Mouse (Mus musculus): ENCODE measurements around the gene Wdr73. TPM values are rescaled to one million over a fixed set of nuclear protein-coding genes. Genes with fewer than 3 reads are reported as not detected.

The Wdr73 gene
- polyA plus RNA-seq, 1 experiment from 2014 or later = 19.9 TPM

- peaks cover 6% of the 10 kb centered on the region; the same call in 1 of the 2 replicates for H3K4me1 ChIP-seq (replicated peaks)
- H3K9me3 ChIP-seq (replicated peaks) = 0 out of 2 replicates have a peak, but pooled peaks cover 2% of the 10 kb centered on the region
- 89% methylated on average over 3 of the region's 3 CpGs for WGBS
- no peaks in the 10 kb centered on the region for H3K36me3 ChIP-seq
- ATAC-seq (ENCODE audit: insufficient number of reproducible peaks, low FRiP score) = no peak
- H3K27me3 ChIP-seq (replicated peaks) = no peaks in the 10 kb centered on the region
- no peak overlapping the region for H3K9ac ChIP-seq
- no peak overlapping the region for H3K4me3 ChIP-seq
- H3K27ac ChIP-seq (ENCODE audit: poor library complexity, severe bottlenecking) = no peak overlapping the region
- H3K4me2 ChIP-seq = no peak overlapping the region
These were observed 47.9 kb downstream of the Wdr73 start for GRCm38 (mm10) chr7:80853218-80853617.

- 0 out of 2 replicates have a peak, but pooled peaks cover 2% of the 10 kb centered on the region for H3K9me3 ChIP-seq (replicated peaks)
- H3K27ac ChIP-seq (ENCODE audit: poor library complexity, severe bottlenecking) = no peak overlapping the region
- H3K27me3 ChIP-seq (replicated peaks) = no peaks in the 10 kb centered on the region
- H3K4me3 ChIP-seq = no peak overlapping the region
- WGBS = 82% methylated on average over 5 of the region's 5 CpGs
- no peaks in the 10 kb centered on the region for H3K36me3 ChIP-seq
- peaks cover 6% of the 10 kb centered on the region; the same call in 1 of the 2 replicates for H3K4me1 ChIP-seq (replicated peaks)
- no peak overlapping the region for H3K4me2 ChIP-seq
- ATAC-seq (ENCODE audit: insufficient number of reproducible peaks, low FRiP score) = no peak
- no peak overlapping the region for H3K9ac ChIP-seq
These were observed 50.5 kb downstream of the Wdr73 start for GRCm38 (mm10) chr7:80850520-80850919.

GRCm38 (mm10) chr7:80849710-80850109 lies 51.4 kb downstream of the Wdr73 start:
- WGBS = 15% methylated on average over 4 of the region's 4 CpGs
- Histone ChIP-seq H3K4me2 (peak overlapping the region; percentile 41), H3K9ac (no peak overlapping the region), H3K9me3 (replicated peaks) (0 out of 2 replicates have a peak, but pooled peaks cover 2% of the 10 kb centered on the region), H3K36me3 (no peaks in the 10 kb centered on the region), H3K4me3 (no peak overlapping the region), H3K27ac (ENCODE audit: poor library complexity, severe bottlenecking) (no peak overlapping the region), H3K4me1 (replicated peaks) (peaks cover 6% of the 10 kb centered on the region; the same call in 1 of the 2 replicates), H3K27me3 (replicated peaks) (no peaks in the 10 kb centered on the region)
- ATAC-seq (ENCODE audit: insufficient number of reproducible peaks, low FRiP score) = 0 out of 2 replicates have a peak, but pooled peaks have one; percentile 48

GRCm38 (mm10) chr7:80849267-80849666 lies 51.8 kb downstream of the Wdr73 start:
- H3K9ac ChIP-seq = no peak overlapping the region
- 0 out of 2 replicates have a peak, but pooled peaks cover 2% of the 10 kb centered on the region for H3K9me3 ChIP-seq (replicated peaks)
- no peak overlapping the region for H3K27ac ChIP-seq (ENCODE audit: poor library complexity, severe bottlenecking)
- 27% methylated on average over 2 of the region's 2 CpGs for WGBS
- 0 out of 2 replicates have a peak, but pooled peaks have one; percentile 42 for ATAC-seq (ENCODE audit: insufficient number of reproducible peaks, low FRiP score)
- H3K4me1 ChIP-seq (replicated peaks) = peaks cover 6% of the 10 kb centered on the region; the same call in 1 of the 2 replicates
- peak overlapping the region; percentile 41 for H3K4me2 ChIP-seq
- H3K4me3 ChIP-seq = no peak overlapping the region
- H3K27me3 ChIP-seq (replicated peaks) = no peaks in the 10 kb centered on the region
- H3K36me3 ChIP-seq = no peaks in the 10 kb centered on the region

GRCm38 (mm10) chr7:80846709-80847108 lies 54.4 kb downstream of the Wdr73 start:
- 82% methylated on average over 5 of the region's 5 CpGs for WGBS
- H3K36me3 ChIP-seq = no peaks in the 10 kb centered on the region
- H3K4me1 ChIP-seq (replicated peaks) = peaks cover 6% of the 10 kb centered on the region; the same call in 1 of the 2 replicates
- H3K27me3 ChIP-seq (replicated peaks) = no peaks in the 10 kb centered on the region
- H3K4me2 ChIP-seq = no peak overlapping the region
- ATAC-seq (ENCODE audit: insufficient number of reproducible peaks, low FRiP score) = no peak
- H3K9ac ChIP-seq = no peak overlapping the region
- H3K4me3 ChIP-seq = no peak overlapping the region
- H3K9me3 ChIP-seq (replicated peaks) = no peaks in the 10 kb centered on the region
- H3K27ac ChIP-seq (ENCODE audit: poor library complexity, severe bottlenecking) = no peak overlapping the region

- ATAC-seq (ENCODE audit: insufficient number of reproducible peaks, low FRiP score) = no peak
- Histone ChIP-seq H3K36me3 (no peaks in the 10 kb centered on the region), H3K4me1 (replicated peaks) (peaks cover 6% of the 10 kb centered on the region; the same call in 1 of the 2 replicates), H3K9ac (no peak overlapping the region), H3K27ac (ENCODE audit: poor library complexity, severe bottlenecking) (no peak overlapping the region), H3K9me3 (replicated peaks) (no peaks in the 10 kb centered on the region), H3K4me2 (no peak overlapping the region), H3K27me3 (replicated peaks) (no peaks in the 10 kb centered on the region), H3K4me3 (no peak overlapping the region)
- WGBS = 83% methylated on average over 10 of the region's 10 CpGs
These were observed 54.8 kb downstream of the Wdr73 start for GRCm38 (mm10) chr7:80846280-80846678.

- no peaks in the 10 kb centered on the region for H3K36me3 ChIP-seq
- H3K27me3 ChIP-seq (replicated peaks) = no peaks in the 10 kb centered on the region
- 68% methylated on average over 15 of the region's 15 CpGs for WGBS
- no peak overlapping the region for H3K27ac ChIP-seq (ENCODE audit: poor library complexity, severe bottlenecking)
- no peak overlapping the region for H3K4me2 ChIP-seq
- H3K9me3 ChIP-seq (replicated peaks) = no peaks in the 10 kb centered on the region
- no peak overlapping the region for H3K4me3 ChIP-seq
- peaks cover 6% of the 10 kb centered on the region; the same call in 1 of the 2 replicates for H3K4me1 ChIP-seq (replicated peaks)
- ATAC-seq (ENCODE audit: insufficient number of reproducible peaks, low FRiP score) = no peak
- H3K9ac ChIP-seq = no peak overlapping the region
These were observed 55.3 kb downstream of the Wdr73 start for GRCm38 (mm10) chr7:80845621-80846279.

GRCm38 (mm10) chr7:80844691-80845090 lies 56.4 kb downstream of the Wdr73 start:
- no peak overlapping the region for H3K4me2 ChIP-seq
- no peak overlapping the region for H3K9ac ChIP-seq
- no peaks in the 10 kb centered on the region for H3K36me3 ChIP-seq
- no peaks in the 10 kb centered on the region for H3K9me3 ChIP-seq (replicated peaks)
- H3K4me3 ChIP-seq = no peak overlapping the region
- H3K27me3 ChIP-seq (replicated peaks) = no peaks in the 10 kb centered on the region
- ATAC-seq (ENCODE audit: insufficient number of reproducible peaks, low FRiP score) = no peak
- no peak overlapping the region for H3K27ac ChIP-seq (ENCODE audit: poor library complexity, severe bottlenecking)
- H3K4me1 ChIP-seq (replicated peaks) = peaks cover 6% of the 10 kb centered on the region; the same call in 1 of the 2 replicates
- 91% methylated on average over 12 of the region's 12 CpGs for WGBS

GRCm38 (mm10) chr7:80843910-80844640 lies 57.0 kb downstream of the Wdr73 start:
- Histone ChIP-seq H3K27me3 (replicated peaks) (no peaks in the 10 kb centered on the region), H3K4me1 (replicated peaks) (peaks cover under 1% of the 10 kb centered on the region; the same call in 1 of the 2 replicates), H3K9ac (no peak overlapping the region), H3K9me3 (replicated peaks) (no peaks in the 10 kb centered on the region), H3K36me3 (no peaks in the 10 kb centered on the region), H3K4me3 (no peak overlapping the region), H3K4me2 (no peak overlapping the region), H3K27ac (ENCODE audit: poor library complexity, severe bottlenecking) (no peak overlapping the region)
- ATAC-seq (ENCODE audit: insufficient number of reproducible peaks, low FRiP score) = no peak
- 87% methylated on average over 8 of the region's 8 CpGs for WGBS

GRCm38 (mm10) chr7:80843176-80843575 lies 57.9 kb downstream of the Wdr73 start:
- no peak for ATAC-seq (ENCODE audit: insufficient number of reproducible peaks, low FRiP score)
- Histone ChIP-seq H3K9me3 (replicated peaks) (no peaks in the 10 kb centered on the region), H3K36me3 (no peaks in the 10 kb centered on the region), H3K4me2 (no peak overlapping the region), H3K27ac (ENCODE audit: poor library complexity, severe bottlenecking) (no peak overlapping the region), H3K4me3 (no peak overlapping the region), H3K4me1 (replicated peaks) (no peaks in the 10 kb centered on the region), H3K27me3 (replicated peaks) (no peaks in the 10 kb centered on the region), H3K9ac (no peak overlapping the region)
- WGBS = 76% methylated on average over 1 of the region's 1 CpGs

GRCm38 (mm10) chr7:80842132-80842531 lies 58.9 kb downstream of the Wdr73 start:
- Histone ChIP-seq H3K9ac (no peak overlapping the region), H3K36me3 (no peaks in the 10 kb centered on the region), H3K4me2 (no peak overlapping the region), H3K27ac (ENCODE audit: poor library complexity, severe bottlenecking) (no peak overlapping the region), H3K27me3 (replicated peaks) (no peaks in the 10 kb centered on the region), H3K4me1 (replicated peaks) (no peaks in the 10 kb centered on the region), H3K9me3 (replicated peaks) (no peaks in the 10 kb centered on the region), H3K4me3 (no peak overlapping the region)
- ATAC-seq (ENCODE audit: insufficient number of reproducible peaks, low FRiP score) = no peak
- 64% methylated on average over 5 of the region's 5 CpGs for WGBS

Data from heart, embryonic 12.5 days (tissue).